ENCODE assay signal across 19 mouse cellular contexts in the genomic region with DNA sequence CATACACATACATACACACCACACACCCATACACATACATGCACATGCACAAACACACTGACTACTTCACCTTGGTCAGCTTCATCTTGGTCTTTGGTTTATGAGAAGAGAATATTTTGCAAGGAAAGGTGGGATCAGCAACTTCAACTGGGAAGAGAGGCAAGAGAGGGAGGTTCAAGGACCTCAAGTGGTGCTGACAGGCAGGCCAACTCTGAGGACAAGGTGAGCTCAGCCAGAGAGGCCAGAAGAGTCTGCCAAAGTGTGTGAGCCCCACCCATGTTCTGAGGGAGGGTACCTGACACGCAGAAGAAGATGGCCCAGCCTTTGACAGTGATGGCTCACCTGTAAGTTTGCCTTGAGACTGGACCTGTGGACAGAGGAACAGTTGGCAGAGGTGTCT. TPM values are rescaled to one million over a fixed set of nuclear protein-coding genes. Genes with fewer than 3 reads are reported as not detected.
DNase-seq lines count a peak whose midpoint lies in the region.
"Had no signal": no experiment of that assay in that cellular context is flagged by ENCODE, and none has a peak within 500 bp of the region (broad histone marks: within the 10 kb centered on the region; RNA-seq: fewer than 3 reads in every experiment).

No protein-coding gene starts in this region.

- DNase-seq in heart, adult 11 months: peak; percentile 79
- DNase-seq in heart, postnatal 36 days: no peak
- DNase-seq in lung, postnatal 36 days: peak; percentile 24
- no peak for DNase-seq in lung, postnatal 14 days
- no peak for DNase-seq in kidney, postnatal 14 days
- DNase-seq: adrenal gland, adult 2 months; adrenal gland, postnatal 10 days; adrenal gland, postnatal 25 days; cerebellum, adult 11 months; cerebellum, adult 18-20 months; cerebellum, adult 8-10 months; cerebellum, adult 9-11 months; cerebellum, postnatal 14 days; cerebellum, postnatal 36 days; embryo, embryonic 11 days had no signal

- intact Hi-C loops in heart, postnatal 36 days (cut with DNase I): loop anchor here (10.0 kb wide), 1 partner anchor 495 kb away; no protein-coding TSS in a partner anchor

RNA-seq across cellular contexts. Expression of a gene that starts 6.8 kb away (rescaled TPM):
- total RNA-seq in heart, postnatal 36 days (2021): 1 to 10 TPM; 1.9 to 2.3 TPM

RNA-seq across cellular contexts. Expression of a gene that starts 11.4 kb away (rescaled TPM):
- not detected for total RNA-seq in heart, postnatal 36 days (2021)
- total RNA-seq: adrenal gland, adult 2 months; adrenal gland, postnatal 10 days; adrenal gland, postnatal 25 days; adrenal gland, postnatal 4 days; common myeloid progenitor, adult 5-6 weeks; ES-E14; MEL had no signal

RNA-seq across cellular contexts. Expression of a gene that starts 19.8 kb away (rescaled TPM):
- 10 to 100 TPM; 14.8 to 15.9 TPM for total RNA-seq in heart, postnatal 36 days (2021)

RNA-seq across cellular contexts. Expression of a gene that starts 23.0 kb away (rescaled TPM):
- total RNA-seq in heart, postnatal 36 days (2021): not detected

RNA-seq across cellular contexts. Expression of a gene that starts 23.1 kb away (rescaled TPM):
- total RNA-seq in heart, postnatal 36 days (2021): not detected
- total RNA-seq: adrenal gland, adult 2 months; adrenal gland, postnatal 10 days; adrenal gland, postnatal 25 days; adrenal gland, postnatal 4 days; common myeloid progenitor, adult 5-6 weeks; ES-E14; MEL had no signal

Comparison
In these comparisons a context has a peak if more than half of its experiments do, and no peak if none do; other contexts are left out.
1. DNase-seq: peak in heart, adult 11 months (single experiment) and lung, postnatal 36 days (single experiment); none in heart, postnatal 36 days (0 of 2), lung, postnatal 14 days (single experiment) and kidney, postnatal 14 days (single experiment).